Mouse (Mus musculus) lung, postnatal 4 days (tissue): Measurements from ENCODE around the gene Mylk3.

Experiments
- DNase-seq, 2 experiments: peaks; one replicate each; pipeline ENCODE4 v3.0.0; 2021

The Mylk3 gene

GRCm38 (mm10) chr8:85313036-85313435 lies 73.1 kb downstream of the Mylk3 start:
- no peak for DNase-seq

DNA sequence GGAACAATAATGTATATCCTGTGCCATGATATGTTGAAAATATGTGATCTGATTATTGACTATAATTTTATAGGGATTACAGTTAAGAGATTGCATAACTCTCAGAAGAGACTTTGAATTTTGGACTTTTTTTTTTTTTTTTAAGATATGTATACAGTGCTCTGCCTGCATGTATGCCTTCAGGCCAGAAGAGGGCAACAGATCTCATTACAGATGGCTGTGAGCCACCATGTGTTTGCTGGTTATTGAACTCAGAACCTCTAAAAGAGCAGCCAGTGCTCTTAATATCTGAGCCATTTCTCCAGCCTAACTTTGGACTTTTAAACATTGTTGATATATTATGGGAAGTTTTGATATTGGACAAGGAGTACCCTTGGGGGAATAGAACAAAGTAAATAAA lies 74.4 kb downstream of the Mylk3 start:
- DNase-seq: peak in 1 of 2 experiments; percentile 19

- DNase-seq: no peak
Observed at GRCm38 (mm10) chr8:85308564-85308963, 77.6 kb downstream of the Mylk3 start.

GRCm38 (mm10) chr8:85303531-85303930 lies 82.6 kb downstream of the Mylk3 start:
- no peak for DNase-seq

DNA sequence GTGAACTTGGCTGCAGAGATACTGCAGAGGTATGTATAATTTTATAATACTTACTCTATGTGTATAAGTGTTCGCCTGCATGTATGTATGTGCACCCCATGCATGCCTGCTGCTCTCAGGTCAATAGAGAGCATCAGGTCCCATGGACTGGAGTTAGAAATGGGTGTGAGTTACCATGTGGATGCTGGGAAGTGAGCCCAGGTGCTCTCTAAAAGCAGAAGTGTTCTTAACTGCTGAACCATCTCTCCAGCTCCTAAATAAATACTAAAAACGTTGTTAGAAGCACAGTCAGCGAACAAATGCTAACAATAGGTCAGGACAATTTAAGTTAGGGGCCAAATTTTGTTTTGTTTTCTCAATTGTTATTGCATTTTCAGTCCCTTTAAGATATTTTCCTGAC lies 83.2 kb downstream of the Mylk3 start:
- no peak for DNase-seq

GRCm38 (mm10) chr8:85301941-85302340 lies 84.2 kb downstream of the Mylk3 start:
- DNase-seq: no peak

- peak; percentile 96 to 97 for DNase-seq
Observed at GRCm38 (mm10) chr8:85299434-85300077, 86.6 kb downstream of the Mylk3 start, which contains the start of the genes Orc6 and Vps35. TSS of gene Orc6 (plus strand) at chr8:85299632. TSS of gene Vps35 (minus strand) at chr8:85299802.

DNA sequence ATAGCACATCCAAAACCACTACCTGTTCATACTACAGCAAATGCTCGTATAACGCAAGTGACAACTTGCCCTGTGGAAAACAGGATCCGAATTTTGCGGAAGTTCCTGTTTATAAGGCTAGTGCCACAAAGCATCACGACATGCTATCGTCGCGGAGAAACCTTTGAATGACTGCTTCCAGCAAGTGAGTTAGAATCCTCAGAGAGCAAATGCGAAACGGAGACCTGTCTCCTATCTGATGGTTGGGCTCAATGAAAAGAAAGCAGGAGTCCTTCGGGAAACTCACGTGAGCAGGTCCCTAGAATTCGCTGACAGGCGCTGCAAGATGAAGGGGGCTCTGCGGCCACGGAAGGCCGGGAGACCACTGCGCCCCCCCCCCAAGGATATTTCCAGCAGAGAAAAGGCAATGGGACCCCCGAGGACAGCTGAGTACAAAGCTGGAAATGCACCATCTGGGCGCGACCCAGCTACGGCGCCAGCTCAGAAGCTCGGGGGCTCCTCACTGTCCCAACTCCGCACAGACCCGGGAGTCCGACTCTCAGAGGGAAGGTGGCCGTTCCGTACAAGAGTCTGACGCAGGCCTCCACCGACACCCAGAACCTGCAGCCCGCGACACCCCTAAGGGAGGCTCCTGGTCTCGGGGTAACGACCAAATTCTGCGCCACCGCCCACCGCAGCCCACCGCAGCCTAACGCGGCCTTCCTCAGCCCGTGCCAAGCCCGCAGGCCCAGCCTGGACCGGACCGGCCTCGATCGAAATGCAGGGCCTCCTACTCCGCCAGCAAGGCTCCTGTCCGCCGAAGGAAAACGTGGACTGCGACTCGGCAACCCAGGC lies 87.3 kb downstream of the Mylk3 start:
- peak in 1 of 2 experiments; percentile 23 for DNase-seq

GRCm38 (mm10) chr8:85286846-85287245 lies 99.3 kb downstream of the Mylk3 start:
- no peak for DNase-seq
